Mouse (Mus musculus) heart, embryonic 10.5 days (tissue): ENCODE data around the gene Adra1b. TPM values are rescaled to one million over a fixed set of nuclear protein-coding genes. Genes with fewer than 3 reads are reported as not detected.

Source experiments
- DNase-seq: peaks from one replicate; pipeline ENCODE4 v3.0.0-alpha.2; 2017; ENCODE audit warnings: low spot score
- H3K27ac ChIP-seq: fragments of 300-500 bp; sonication (generic); 2 replicates; pipeline ENCODE4 v1.5.1; 2016; ENCODE audit warnings: mild to moderate bottlenecking
- H3K27me3 ChIP-seq: fragments of 300-500 bp; sonication (generic); 2 replicates; pipeline ENCODE4 v1.6.1; 2016; ENCODE audit warnings: mild to moderate bottlenecking; ENCODE audit not compliant: poor library complexity, insufficient read depth, severe bottlenecking
- H3K36me3 ChIP-seq: fragments of 300-500 bp; sonication (generic); 2 replicates; pipeline ENCODE4 v1.6.1; 2016; ENCODE audit warnings: mild to moderate bottlenecking, moderate library complexity
- H3K4me1 ChIP-seq: fragments of 300-500 bp; sonication (generic); 2 replicates; pipeline ENCODE4 v1.6.1; 2016; ENCODE audit warnings: mild to moderate bottlenecking
- H3K4me3 ChIP-seq: fragments of 300-500 bp; sonication (generic); 2 replicates; pipeline ENCODE4 v1.5.1; 2016; ENCODE audit warnings: mild to moderate bottlenecking, moderate library complexity
- H3K9me3 ChIP-seq: fragments of 300-500 bp; sonication (generic); 2 replicates; pipeline ENCODE4 v1.6.1; 2016; ENCODE audit warnings: mild to moderate bottlenecking, moderate library complexity
- WGBS: fragments of 180-500 bp; shearing (Covaris S2); methylation state at CpG from one replicate; pipeline ENCODE4 v1.1.7; 2016; 5-methylcytosine and 5-hydroxymethylcytosine counted together
- polyA plus RNA-seq: library from polyadenylated mRNA; unstranded; fragments of >200 nt; fragmentation: Nextera tagmentation; extraction: Ambion mirVana; gene quantifications from 2 replicates; pipeline ENCODE4 v1.2.1, GENCODE M21; 2016

Adra1b gene
- polyA plus RNA-seq, 1 experiment from 2014 or later, result 3.2 TPM

DNA sequence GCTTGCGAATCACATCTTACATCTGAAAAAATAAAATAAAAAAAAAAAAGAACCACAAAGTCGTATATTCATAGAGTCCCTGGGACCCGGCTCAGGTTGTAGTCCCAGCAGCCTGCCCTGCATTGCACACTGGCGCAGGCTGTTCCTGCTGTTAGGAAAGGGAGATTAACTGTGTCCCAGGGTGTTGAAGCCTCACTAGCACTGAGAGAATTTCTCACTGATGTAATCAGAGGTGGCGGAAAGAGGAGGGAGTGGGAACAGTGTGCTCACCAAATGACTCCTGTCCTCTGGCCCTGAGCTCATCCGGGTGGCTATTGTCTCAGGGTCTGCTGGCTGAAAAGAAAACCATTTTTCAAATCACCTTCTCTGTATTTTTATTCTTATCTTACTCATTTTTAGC is 24.6 kb upstream of the Adra1b start:
- no peak for DNase-seq
- no peaks in the 10 kb centered on the region for H3K36me3 ChIP-seq
- H3K4me3 ChIP-seq, result no peak overlapping the region
- 24% methylated on average over 6 of the region's 6 CpGs for WGBS
- no peaks in the 10 kb centered on the region for H3K27me3 ChIP-seq
- H3K9me3 ChIP-seq, result no peaks in the 10 kb centered on the region
- H3K4me1 ChIP-seq, result peaks cover 7% of the 10 kb centered on the region
- no peak overlapping the region for H3K27ac ChIP-seq

DNA sequence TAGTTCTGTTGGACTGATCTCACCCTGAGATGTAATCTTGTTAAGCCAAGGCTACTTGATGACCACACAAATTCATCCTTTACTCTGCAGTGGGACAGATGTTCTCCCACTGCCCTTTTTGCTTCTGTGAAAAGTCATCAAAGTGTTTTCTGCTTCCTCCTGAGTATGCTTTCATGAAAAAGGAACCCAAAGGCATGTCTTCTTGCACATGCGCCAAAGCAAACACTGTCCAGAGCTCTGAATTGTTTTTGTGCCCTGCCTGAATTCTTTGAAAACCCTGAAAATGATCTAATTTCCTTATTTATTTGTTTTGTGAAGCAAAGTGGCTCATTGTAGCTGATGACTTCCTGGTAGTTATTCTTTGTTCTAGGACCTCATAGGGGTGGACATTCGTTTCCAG is 20.7 kb upstream of the Adra1b start:
- Histone ChIP-seq H3K9me3 (no peaks in the 10 kb centered on the region), H3K27me3 (no peaks in the 10 kb centered on the region), H3K27ac (no peak overlapping the region), H3K4me1 (no peaks in the 10 kb centered on the region; the same call in 1 of the 2 replicates), H3K4me3 (no peak overlapping the region), H3K36me3 (no peaks in the 10 kb centered on the region)
- DNase-seq, result no peak
- 59% methylated on average over 2 of the region's 2 CpGs for WGBS

DNA sequence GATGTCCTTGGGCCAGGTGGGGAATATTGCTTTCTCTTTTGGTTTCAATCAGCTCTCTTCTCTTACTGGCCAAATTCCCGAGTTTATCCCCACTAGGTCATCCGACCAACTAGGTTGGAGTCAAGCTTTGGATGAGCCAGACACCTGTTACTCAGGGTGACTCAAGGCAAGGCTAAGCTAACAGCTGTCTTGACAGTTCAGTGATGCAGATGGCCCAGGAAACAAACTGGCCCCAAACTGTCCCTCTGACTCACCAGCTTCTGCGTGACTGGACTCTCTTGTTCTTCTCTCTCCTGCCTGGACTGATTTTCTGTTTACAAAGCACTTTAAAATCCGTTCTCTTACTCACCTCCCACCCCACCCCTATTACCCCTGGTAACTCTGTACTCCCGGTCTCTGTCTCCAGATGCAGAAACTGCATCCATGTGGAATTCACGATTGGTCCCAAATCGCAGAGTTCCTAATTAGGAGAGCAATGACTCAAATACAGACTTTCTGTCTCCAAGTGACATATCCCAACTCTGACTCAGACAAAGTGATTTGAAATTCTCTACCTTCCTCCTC is 18.6 kb upstream of the Adra1b start:
- no peaks in the 10 kb centered on the region for H3K36me3 ChIP-seq
- 76% methylated on average over 7 of the region's 7 CpGs for WGBS
- H3K4me3 ChIP-seq, result no peak overlapping the region
- DNase-seq, result no peak
- no peak overlapping the region for H3K27ac ChIP-seq
- peaks cover 6% of the 10 kb centered on the region for H3K4me1 ChIP-seq
- no peaks in the 10 kb centered on the region for H3K9me3 ChIP-seq
- H3K27me3 ChIP-seq, result no peaks in the 10 kb centered on the region

DNA sequence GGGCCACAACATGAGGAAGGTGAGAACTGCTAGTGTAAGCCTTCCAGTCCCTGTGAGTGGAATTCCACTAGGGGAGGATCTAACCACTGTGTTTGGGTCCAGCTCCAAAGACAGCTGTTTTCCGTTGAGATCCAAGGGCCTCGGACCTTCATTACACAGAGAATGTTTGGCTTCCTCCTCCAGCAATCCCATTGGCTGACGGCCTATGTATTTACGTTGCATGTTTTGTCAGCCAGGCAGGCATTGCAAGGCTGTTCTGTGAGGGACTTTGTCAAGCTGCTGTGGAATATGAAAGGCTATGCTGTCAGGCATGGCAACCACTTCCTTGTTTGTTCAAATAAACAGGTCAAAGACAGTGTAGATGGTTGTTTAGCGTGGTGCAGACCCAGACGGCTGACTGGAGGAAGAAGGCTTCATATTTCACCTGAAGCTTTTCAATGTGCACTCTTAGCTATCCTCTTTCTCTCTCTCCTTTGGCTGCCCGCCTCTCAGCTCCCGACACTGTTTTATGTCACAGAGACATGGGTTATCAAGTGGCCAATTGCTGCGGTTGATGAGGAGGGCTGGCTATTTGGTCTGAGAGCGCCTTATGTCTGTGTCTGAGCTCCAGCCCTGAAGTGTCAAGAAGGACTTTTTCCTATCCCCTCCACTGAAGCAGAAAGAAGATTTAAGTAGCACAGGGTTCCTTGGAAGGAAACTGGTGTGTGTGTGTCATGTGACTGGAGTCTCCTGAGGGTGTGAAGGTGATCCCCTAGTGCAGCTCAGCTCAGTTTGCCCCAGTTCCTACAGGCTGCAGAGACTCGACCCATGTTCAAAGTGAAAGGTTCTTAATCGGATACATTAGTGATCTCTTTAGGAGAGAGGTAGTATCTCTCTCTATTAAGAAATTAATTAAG is 13.8 kb upstream of the Adra1b start:
- WGBS, result 46% methylated on average over 12 of the region's 12 CpGs
- H3K9me3 ChIP-seq, result no peaks in the 10 kb centered on the region
- peak overlapping the region; percentile 42; the same call in 1 of the 2 replicates for H3K27ac ChIP-seq
- no peak for DNase-seq
- no peaks in the 10 kb centered on the region for H3K27me3 ChIP-seq
- peaks cover 8% of the 10 kb centered on the region for H3K4me1 ChIP-seq
- H3K4me3 ChIP-seq, result no peak overlapping the region
- H3K36me3 ChIP-seq, result no peaks in the 10 kb centered on the region

DNA sequence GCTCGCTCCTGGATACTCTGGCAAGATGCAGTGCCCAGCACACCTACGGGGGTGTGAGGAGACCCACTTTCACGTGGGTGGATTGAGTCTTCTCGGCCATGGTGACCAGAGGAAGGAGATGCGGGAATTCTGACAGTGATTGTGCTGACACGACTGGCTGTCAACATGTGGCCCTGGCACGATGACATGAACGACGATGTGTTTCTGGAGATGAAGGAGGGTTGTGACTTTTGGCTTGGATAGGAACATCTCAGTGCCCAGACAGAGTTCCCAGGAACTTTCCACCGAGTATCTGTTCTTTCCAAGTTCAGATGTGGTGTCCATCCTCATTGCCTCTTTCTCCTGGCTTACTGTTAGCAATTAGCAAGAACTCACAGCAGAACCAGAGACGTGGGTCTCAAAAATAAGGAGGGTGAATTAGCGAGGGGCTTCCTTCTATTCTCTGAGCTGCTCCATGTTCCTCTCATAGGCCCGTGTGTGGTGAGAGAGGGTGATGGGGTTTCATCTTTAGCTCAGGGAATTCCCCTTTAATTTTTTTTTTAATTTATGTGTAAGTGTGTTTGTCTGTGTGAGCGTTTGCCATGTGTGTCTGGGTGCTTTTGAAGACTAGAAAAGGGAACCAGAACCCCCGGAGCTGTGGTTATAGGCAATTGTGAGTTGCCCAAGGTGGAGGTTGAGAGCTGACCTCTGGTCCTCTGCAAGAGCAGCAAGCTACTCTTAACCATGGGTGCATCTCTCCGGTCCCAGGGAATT is 11.3 kb upstream of the Adra1b start:
- DNase-seq, result no peak
- no peaks in the 10 kb centered on the region for H3K9me3 ChIP-seq
- no peak overlapping the region for H3K27ac ChIP-seq
- H3K4me1 ChIP-seq, result peaks cover 8% of the 10 kb centered on the region
- no peaks in the 10 kb centered on the region for H3K36me3 ChIP-seq
- H3K27me3 ChIP-seq, result no peaks in the 10 kb centered on the region
- 78% methylated on average over 16 of the region's 16 CpGs for WGBS
- H3K4me3 ChIP-seq, result no peak overlapping the region

DNA sequence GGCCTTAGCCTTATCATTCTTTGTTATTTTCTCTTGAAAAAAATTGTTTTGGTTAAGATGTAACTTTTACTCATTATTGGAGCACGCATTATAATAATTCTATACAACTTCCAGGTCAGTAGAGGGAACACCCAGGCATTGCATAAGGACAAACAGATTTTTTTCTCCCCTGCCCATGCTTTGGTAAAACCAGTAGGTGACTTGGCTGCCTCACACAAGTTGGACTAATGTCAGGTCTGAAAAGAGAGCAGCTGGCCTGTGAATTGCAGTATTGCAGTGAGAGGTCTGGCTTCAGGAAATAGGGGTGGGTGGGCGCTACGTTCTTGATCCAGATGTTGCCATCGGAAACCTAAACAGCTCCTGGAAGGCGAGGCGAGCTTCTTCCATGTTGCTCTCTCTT is 10.6 kb upstream of the Adra1b start:
- H3K27me3 ChIP-seq, result no peaks in the 10 kb centered on the region
- H3K36me3 ChIP-seq, result no peaks in the 10 kb centered on the region
- no peak overlapping the region for H3K4me3 ChIP-seq
- H3K27ac ChIP-seq, result no peak overlapping the region
- DNase-seq, result no peak
- no peaks in the 10 kb centered on the region for H3K9me3 ChIP-seq
- H3K4me1 ChIP-seq, result peaks cover 8% of the 10 kb centered on the region
- WGBS, result 85% methylated on average over 6 of the region's 6 CpGs

DNA sequence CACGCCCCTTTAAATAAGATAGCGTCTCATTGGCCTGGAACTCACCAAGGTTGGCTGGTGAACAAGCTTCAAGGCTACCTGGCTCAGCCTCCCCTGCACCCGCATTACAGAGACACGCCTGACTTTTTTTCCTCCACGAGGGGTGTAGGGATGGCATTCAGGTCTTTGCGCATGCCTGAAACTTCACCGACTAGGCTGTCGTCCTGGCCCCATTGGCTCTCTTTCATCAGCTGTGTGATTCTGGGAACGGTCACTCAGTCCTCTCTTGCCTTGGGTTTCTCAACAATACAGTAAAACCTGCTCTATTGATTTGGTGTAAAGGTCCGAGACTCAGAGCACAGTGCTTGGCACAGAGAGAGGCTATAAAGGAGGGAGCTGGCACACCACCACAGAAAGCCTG is 2.3 kb upstream of the Adra1b start:
- no peaks in the 10 kb centered on the region for H3K4me1 ChIP-seq
- DNase-seq, result no peak
- no peaks in the 10 kb centered on the region for H3K27me3 ChIP-seq
- no peaks in the 10 kb centered on the region for H3K9me3 ChIP-seq
- no peak overlapping the region for H3K4me3 ChIP-seq
- H3K36me3 ChIP-seq, result no peaks in the 10 kb centered on the region
- no peak overlapping the region for H3K27ac ChIP-seq
- 69% methylated on average over 10 of the region's 10 CpGs for WGBS

DNA sequence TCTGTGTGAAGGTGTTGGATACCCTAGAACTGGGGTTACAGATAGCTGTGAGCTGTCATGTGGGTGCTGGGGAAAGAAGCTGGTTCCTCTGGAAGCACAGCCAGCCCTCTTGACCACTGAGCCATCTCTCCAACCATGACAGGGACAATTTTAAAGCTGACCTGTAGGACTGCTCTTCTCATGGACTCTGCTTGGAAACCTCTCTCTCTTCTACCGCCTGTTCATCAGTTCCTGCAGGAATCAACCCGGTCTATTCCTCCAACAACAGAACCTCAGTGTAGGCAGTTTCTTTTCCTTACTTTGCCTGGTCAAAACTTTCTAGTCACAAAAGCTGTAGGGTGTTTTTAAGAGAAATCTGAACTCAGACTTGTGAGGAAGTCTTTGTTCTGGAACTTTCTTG is 1.3 kb downstream of the Adra1b start:
- Histone ChIP-seq H3K27me3 (no peaks in the 10 kb centered on the region), H3K36me3 (no peaks in the 10 kb centered on the region), H3K27ac (no peak overlapping the region), H3K4me1 (no peaks in the 10 kb centered on the region), H3K4me3 (no peak overlapping the region), H3K9me3 (no peaks in the 10 kb centered on the region)
- 80% methylated on average over 2 of the region's 2 CpGs for WGBS
- DNase-seq, result no peak

DNA sequence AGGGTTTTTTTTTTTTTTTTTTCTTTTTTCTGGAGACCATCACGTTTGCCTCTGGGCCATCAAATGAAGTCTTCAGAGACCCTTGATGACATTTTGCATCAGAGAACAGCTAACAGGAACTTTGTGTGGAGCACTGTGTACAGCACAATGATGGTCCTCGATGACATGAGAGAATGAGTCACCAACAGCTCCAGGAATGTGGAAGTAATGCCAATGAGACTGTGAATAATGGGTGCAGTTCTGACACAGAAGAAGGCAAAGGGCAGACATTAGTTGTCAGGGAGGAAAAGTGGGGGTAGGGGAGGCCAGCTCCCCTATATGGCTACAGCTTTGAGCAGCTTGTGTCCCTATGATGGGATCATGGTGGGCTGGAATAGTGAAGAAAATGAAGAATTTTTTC is 5.7 kb downstream of the Adra1b start:
- 54% methylated on average over 2 of the region's 2 CpGs for WGBS
- no peaks in the 10 kb centered on the region for H3K27me3 ChIP-seq
- no peak overlapping the region for H3K4me3 ChIP-seq

DNA sequence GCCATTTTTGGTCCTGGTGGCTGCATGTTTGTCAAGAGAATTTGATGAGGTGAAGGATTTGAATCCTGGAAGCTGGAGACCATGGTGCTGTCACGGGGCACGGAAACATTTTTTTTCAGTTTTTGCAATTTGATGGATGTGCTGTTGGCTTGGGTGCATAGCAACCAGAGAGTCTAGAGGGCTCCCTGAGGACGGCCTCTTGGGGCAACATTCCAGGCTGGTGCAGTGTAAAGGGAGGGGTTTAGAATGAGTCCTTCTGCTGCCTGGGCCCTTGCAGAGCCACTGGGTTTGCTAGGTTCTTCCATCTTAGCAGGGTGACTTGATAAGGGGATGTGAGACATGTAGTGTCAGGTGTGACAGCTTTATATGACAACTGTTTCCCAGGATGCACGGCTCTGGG is 8.5 kb downstream of the Adra1b start:
- Histone ChIP-seq H3K4me1 (0 out of 2 replicates have a peak, but pooled peaks cover 10% of the 10 kb centered on the region), H3K27me3 (no peaks in the 10 kb centered on the region), H3K36me3 (no peaks in the 10 kb centered on the region), H3K4me3 (no peak overlapping the region), H3K27ac (no peak overlapping the region), H3K9me3 (no peaks in the 10 kb centered on the region)
- WGBS, result 63% methylated on average over 4 of the region's 4 CpGs
- no peak for DNase-seq

More for the DNA sequence above, 5.7 kb downstream of the Adra1b start:
- no peaks in the 10 kb centered on the region for H3K9me3 ChIP-seq
- no peak overlapping the region for H3K27ac ChIP-seq
- no peaks in the 10 kb centered on the region for H3K4me1 ChIP-seq
- no peaks in the 10 kb centered on the region for H3K36me3 ChIP-seq
- no peak for DNase-seq

DNA sequence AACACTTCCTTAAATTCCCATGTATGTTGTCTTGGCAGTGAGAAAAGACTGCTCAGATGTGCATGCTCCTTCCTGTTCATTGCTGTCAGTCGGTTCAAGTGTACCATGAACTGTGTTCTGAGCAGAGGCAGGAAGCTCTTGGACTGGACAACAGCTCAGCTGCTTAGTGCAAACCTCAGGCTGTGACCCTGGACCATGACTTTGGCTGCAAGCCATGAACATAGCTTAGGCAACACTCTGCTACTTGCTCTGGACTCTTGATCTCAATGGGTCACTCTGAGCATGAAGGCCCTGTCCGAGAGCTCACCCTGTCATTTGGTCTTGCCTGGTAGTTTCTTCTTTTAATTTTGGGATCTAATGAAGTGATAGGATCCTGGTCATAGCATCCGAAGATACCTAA is 9.6 kb downstream of the Adra1b start:
- WGBS, result 79% methylated on average over 3 of the region's 3 CpGs
- no peak for DNase-seq
- no peak overlapping the region for H3K27ac ChIP-seq
- no peaks in the 10 kb centered on the region for H3K36me3 ChIP-seq
- H3K4me1 ChIP-seq, result 0 out of 2 replicates have a peak, but pooled peaks cover 10% of the 10 kb centered on the region
- no peaks in the 10 kb centered on the region for H3K9me3 ChIP-seq
- H3K4me3 ChIP-seq, result no peak overlapping the region
- no peaks in the 10 kb centered on the region for H3K27me3 ChIP-seq

DNA sequence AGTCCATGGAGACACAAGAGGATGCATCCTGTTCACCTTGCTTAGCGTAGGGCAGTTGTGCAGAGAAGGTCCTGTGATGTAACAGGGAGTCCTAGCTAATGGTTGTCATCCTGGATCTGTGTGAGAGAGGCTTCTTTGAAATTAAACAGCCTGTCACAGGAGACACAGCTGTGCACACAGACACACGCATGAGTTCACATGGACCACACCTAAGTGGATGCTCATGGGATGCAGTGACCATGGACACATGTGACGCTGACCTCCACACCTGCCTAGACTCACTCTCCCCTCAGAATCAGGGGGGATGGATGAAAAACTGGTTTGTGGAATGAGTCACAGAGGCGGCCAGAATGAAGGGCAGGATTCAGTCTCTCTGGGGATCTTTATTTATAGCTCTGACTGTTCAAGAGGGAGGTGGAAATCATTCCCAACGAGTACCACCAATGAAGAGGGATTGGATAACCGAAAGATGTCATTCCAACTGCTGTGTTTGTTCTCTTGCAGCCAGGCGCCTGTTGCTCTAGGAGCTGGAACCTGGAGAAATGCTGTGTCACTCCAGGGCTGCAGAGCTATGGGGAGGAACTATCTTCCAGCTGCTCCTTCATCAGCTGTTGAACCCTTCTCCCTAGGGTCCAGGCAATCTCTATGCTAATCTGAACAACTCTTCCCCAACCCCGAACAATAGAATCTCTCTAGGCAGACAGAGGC is 11.6 kb downstream of the Adra1b start:
- Histone ChIP-seq H3K9me3 (no peaks in the 10 kb centered on the region), H3K27ac (no peak overlapping the region), H3K4me1 (0 out of 2 replicates have a peak, but pooled peaks cover 10% of the 10 kb centered on the region), H3K27me3 (no peaks in the 10 kb centered on the region), H3K4me3 (no peak overlapping the region), H3K36me3 (no peaks in the 10 kb centered on the region)
- WGBS, result 65% methylated on average over 8 of the region's 8 CpGs
- no peak for DNase-seq
